Mouse (Mus musculus) midbrain, embryonic 13.5 days (tissue): Measurements from ENCODE around the gene Mbnl1. TPM values are rescaled to one million over a fixed set of nuclear protein-coding genes. Genes with fewer than 3 reads are reported as not detected.

Experiments used
- ATAC-seq: fragments of 200-750 bp; cut with Nextera tagmentation; 2 replicates; pipeline ENCODE4 v1.8.0; 2017; ENCODE audit warnings: mild to moderate bottlenecking, moderate TSS enrichment, moderate library complexity
- H3K27ac ChIP-seq: fragments of 300-500 bp; sonication (generic); 2 replicates; pipeline ENCODE4 v1.5.1; 2015; ENCODE audit warnings: inconsistent platforms, mild to moderate bottlenecking, moderate library complexity
- H3K27me3 ChIP-seq: fragments of 300-500 bp; sonication (generic); 2 replicates; pipeline ENCODE4 v1.6.1; 2015; ENCODE audit warnings: mild to moderate bottlenecking, inconsistent platforms
- H3K36me3 ChIP-seq: fragments of 300-500 bp; sonication (generic); 2 replicates; pipeline ENCODE4 v1.6.1; 2015; ENCODE audit warnings: mild to moderate bottlenecking, inconsistent platforms
- H3K4me1 ChIP-seq: fragments of 300-500 bp; sonication (generic); replicated peaks from 2 replicates; pipeline ENCODE4 v1.6.1; 2015; ENCODE audit warnings: inconsistent platforms
- H3K4me2 ChIP-seq: fragments of 300-500 bp; sonication (generic); replicated peaks from 2 replicates; pipeline ENCODE4 v1.6.1; 2015; ENCODE audit warnings: moderate library complexity, mild to moderate bottlenecking, inconsistent platforms
- H3K4me3 ChIP-seq: fragments of 300-500 bp; sonication (generic); replicated peaks from 2 replicates; pipeline ENCODE4 v1.5.1; 2015; ENCODE audit warnings: mild to moderate bottlenecking, inconsistent platforms
- H3K9ac ChIP-seq: fragments of 300-500 bp; sonication (generic); replicated peaks from 2 replicates; pipeline ENCODE4 v1.6.1; 2015; ENCODE audit warnings: mild to moderate bottlenecking, inconsistent platforms
- H3K9me3 ChIP-seq: fragments of 300-500 bp; sonication (generic); 2 replicates; pipeline ENCODE4 v1.6.1; 2016; ENCODE audit warnings: mild to moderate bottlenecking, inconsistent platforms
- WGBS: fragments of 180-500 bp; shearing (Covaris S2); methylation state at CpG from one replicate; pipeline ENCODE4 v1.1.7; 2015; 5-methylcytosine and 5-hydroxymethylcytosine counted together
- polyA plus RNA-seq: library from polyadenylated mRNA; unstranded; fragments of >200 nt; fragmentation: Nextera tagmentation; extraction: Ambion mirVana; gene quantifications from 2 replicates; pipeline ENCODE4 v1.2.1, GENCODE M21; 2015

Gene Mbnl1
- polyA plus RNA-seq, 1 experiment from 2014 or later = 35.5 TPM

DNA sequence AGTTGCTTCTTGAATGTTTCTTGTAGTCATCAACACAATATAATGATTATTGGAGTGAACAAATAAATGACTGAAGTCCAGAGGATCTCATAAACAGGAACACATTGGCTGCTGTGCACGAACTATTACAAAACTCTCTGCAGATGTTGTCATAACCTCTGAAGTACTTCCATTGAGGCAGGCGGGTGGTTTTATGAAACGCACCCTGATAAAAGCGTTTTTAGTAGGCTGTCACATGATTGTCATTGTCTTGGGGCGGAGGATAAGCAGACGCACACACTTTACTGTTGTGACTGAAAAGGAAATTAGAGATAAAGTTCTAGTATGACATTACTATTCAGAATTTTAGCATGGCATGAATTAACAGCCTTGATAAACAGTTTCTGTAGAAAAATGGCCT is 131.6 kb downstream of the Mbnl1 start:
- WGBS = 95% methylated on average over 6 of the region's 6 CpGs
- H3K27me3 ChIP-seq = no peaks in the 10 kb centered on the region
- no peaks in the 10 kb centered on the region for H3K36me3 ChIP-seq
- H3K4me1 ChIP-seq = no peaks in the 10 kb centered on the region
- H3K9me3 ChIP-seq = no peaks in the 10 kb centered on the region
- no peak overlapping the region for H3K27ac ChIP-seq
- no peak for ATAC-seq
- H3K4me2 ChIP-seq = no peak overlapping the region
- H3K4me3 ChIP-seq = no peak overlapping the region
- H3K9ac ChIP-seq = no peak overlapping the region

DNA sequence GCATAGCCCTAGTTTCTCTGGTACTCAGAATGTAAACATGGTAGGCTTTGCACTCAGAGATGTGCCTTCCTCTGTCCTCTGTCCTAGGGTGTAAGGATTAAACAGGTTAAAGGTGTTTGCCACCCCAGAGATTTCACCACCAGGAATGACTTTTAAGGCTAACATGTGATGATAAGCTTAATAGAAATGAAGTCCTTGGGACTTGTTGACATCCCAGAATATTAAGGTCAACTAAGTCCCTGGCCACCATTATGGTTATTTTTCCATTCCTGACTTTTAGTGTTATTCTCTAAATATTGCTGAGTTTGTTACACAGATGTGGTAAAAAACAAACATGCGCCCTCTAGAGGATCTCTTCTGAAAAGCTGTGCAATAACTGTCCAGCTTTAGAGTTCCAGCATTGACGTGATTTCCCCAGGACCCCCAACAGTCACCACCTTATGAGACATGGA is 136.3 kb downstream of the Mbnl1 start:
- Histone ChIP-seq H3K9ac (no peak overlapping the region), H3K4me1 (no peaks in the 10 kb centered on the region), H3K27ac (no peak overlapping the region), H3K27me3 (no peaks in the 10 kb centered on the region), H3K4me2 (no peak overlapping the region), H3K9me3 (no peaks in the 10 kb centered on the region), H3K36me3 (no peaks in the 10 kb centered on the region), H3K4me3 (no peak overlapping the region)
- 5% methylated on average over 2 of the region's 2 CpGs for WGBS
- ATAC-seq = peak; percentile 56; the same call in 1 of the 2 replicates

DNA sequence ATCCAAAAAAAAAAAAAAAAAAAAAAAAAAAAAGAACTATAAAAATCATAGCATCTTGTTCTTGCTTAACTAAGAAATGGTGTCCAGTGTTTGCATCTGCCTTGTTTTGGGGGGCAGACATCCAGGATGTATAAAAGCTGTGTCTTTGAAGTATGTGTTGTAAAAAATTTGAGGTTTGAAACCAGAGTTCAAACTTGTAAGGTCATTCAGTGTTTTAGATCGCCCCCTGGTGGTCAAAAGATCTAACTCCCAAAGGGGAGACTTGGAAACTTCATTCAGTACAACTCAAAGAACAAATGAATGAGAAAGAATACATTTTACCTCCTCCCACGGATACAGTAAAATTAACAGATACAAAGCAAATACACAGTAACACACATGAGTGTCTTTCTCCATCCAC is 139.2 kb downstream of the Mbnl1 start:
- H3K9ac ChIP-seq = no peak overlapping the region
- ATAC-seq = no peak
- no peaks in the 10 kb centered on the region for H3K27me3 ChIP-seq
- H3K4me2 ChIP-seq = no peak overlapping the region
- H3K4me3 ChIP-seq = no peak overlapping the region
- no peaks in the 10 kb centered on the region for H3K36me3 ChIP-seq
- 19% methylated on average over 2 of the region's 2 CpGs for WGBS
- H3K9me3 ChIP-seq = no peaks in the 10 kb centered on the region
- no peak overlapping the region for H3K27ac ChIP-seq
- H3K4me1 ChIP-seq = peaks cover 3% of the 10 kb centered on the region; the same call in 1 of the 2 replicates

DNA sequence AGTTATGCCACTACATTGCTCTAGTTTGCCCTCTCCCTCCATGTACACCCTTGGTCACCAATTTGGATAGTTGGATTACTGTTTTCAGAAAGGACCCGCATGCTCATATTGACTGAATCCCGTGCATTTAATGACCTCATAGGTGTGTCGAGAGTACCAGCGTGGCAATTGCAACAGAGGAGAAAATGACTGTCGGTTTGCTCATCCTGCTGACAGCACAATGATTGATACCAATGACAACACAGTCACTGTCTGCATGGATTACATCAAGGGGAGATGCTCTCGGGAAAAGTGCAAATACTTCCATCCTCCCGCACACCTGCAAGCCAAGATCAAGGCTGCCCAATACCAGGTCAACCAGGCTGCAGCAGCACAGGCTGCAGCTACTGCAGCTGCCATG is 140.5 kb downstream of the Mbnl1 start:
- Histone ChIP-seq H3K9me3 (no peaks in the 10 kb centered on the region), H3K4me2 (no peak overlapping the region), H3K36me3 (no peaks in the 10 kb centered on the region), H3K27me3 (no peaks in the 10 kb centered on the region), H3K9ac (no peak overlapping the region), H3K27ac (no peak overlapping the region), H3K4me1 (peaks cover 3% of the 10 kb centered on the region; the same call in 1 of the 2 replicates), H3K4me3 (no peak overlapping the region)
- ATAC-seq = no peak
- WGBS = 93% methylated on average over 7 of the region's 7 CpGs

DNA sequence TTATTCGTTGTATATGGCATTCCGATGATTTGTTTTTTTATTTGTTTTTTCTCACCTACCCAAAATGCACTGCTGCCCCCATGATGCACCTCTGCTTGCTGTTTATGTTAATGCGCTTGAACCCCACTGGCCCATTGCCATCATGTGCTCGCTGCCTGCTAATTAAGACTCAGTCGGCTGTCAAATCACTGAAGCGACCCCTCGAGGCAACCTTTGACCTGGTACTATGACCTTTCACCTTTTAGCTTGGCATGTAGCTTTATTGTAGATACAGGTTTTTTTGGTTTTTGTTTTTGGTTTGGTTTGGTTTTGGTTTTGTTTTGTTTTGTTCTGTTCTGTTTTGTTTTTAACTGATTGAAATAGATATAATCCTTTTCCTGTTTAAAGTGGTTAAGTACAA is 141.9 kb downstream of the Mbnl1 start:
- 79% methylated on average over 7 of the region's 7 CpGs for WGBS
- H3K27me3 ChIP-seq = no peaks in the 10 kb centered on the region
- no peak overlapping the region for H3K4me2 ChIP-seq
- no peak overlapping the region for H3K9ac ChIP-seq
- H3K4me1 ChIP-seq = peaks cover 3% of the 10 kb centered on the region; the same call in 1 of the 2 replicates
- H3K27ac ChIP-seq = no peak overlapping the region
- no peak for ATAC-seq
- H3K9me3 ChIP-seq = no peaks in the 10 kb centered on the region
- H3K36me3 ChIP-seq = no peaks in the 10 kb centered on the region
- no peak overlapping the region for H3K4me3 ChIP-seq

DNA sequence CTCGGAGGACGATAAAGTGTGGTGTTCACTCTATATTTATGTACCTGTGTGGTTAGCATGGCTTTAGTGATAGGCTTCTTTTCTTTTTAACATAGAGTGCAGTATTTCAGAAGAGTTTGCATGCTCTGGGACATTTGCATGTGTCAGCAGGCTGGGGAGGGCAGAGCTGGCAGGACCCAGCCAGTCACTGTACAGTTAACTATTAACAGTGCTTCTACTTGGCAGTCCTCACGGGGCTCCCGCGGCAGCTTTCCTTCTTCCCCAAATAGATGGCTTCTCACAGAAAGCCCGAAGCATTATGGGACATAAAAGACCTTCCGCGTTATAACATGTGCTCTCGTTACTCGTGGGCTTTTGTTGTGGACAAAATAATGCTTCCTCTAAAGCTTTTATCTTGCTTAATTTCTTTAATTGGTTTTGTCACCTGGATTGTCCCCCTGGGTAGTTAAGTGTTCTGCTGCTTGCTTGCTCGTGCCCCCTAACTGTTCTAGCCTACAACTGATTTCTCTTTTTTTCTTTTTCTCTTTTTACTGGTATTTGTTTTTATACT is 142.5 kb downstream of the Mbnl1 start:
- H3K4me1 ChIP-seq = peaks cover 3% of the 10 kb centered on the region; the same call in 1 of the 2 replicates
- no peaks in the 10 kb centered on the region for H3K36me3 ChIP-seq
- no peak overlapping the region for H3K9ac ChIP-seq
- H3K4me3 ChIP-seq = no peak overlapping the region
- ATAC-seq = no peak
- no peaks in the 10 kb centered on the region for H3K9me3 ChIP-seq
- H3K4me2 ChIP-seq = no peak overlapping the region
- no peak overlapping the region for H3K27ac ChIP-seq
- 65% methylated on average over 11 of the region's 11 CpGs for WGBS
- H3K27me3 ChIP-seq = no peaks in the 10 kb centered on the region

DNA sequence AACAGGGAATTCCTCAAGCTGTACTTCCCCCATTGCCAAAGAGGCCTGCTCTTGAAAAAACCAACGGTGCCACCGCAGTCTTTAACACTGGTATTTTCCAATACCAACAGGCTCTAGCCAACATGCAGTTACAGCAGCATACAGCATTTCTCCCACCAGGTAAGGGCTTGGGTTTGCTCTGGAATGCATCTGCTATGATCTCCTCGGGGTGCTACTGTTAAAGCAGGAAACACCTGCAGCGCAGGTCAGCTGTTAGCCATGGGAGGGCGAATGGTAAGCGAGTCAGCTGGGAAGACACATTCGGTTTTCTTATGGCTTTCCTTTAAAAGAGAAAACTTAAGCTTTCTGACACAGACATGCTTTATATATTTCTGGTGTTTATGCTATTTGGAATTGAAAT is 143.0 kb downstream of the Mbnl1 start:
- no peak overlapping the region for H3K27ac ChIP-seq
- H3K4me2 ChIP-seq = no peak overlapping the region
- no peaks in the 10 kb centered on the region for H3K9me3 ChIP-seq
- no peak for ATAC-seq
- 74% methylated on average over 7 of the region's 7 CpGs for WGBS
- H3K9ac ChIP-seq = no peak overlapping the region
- no peak overlapping the region for H3K4me3 ChIP-seq
- H3K27me3 ChIP-seq = no peaks in the 10 kb centered on the region
- no peaks in the 10 kb centered on the region for H3K36me3 ChIP-seq
- H3K4me1 ChIP-seq = peaks cover 3% of the 10 kb centered on the region; the same call in 1 of the 2 replicates

DNA sequence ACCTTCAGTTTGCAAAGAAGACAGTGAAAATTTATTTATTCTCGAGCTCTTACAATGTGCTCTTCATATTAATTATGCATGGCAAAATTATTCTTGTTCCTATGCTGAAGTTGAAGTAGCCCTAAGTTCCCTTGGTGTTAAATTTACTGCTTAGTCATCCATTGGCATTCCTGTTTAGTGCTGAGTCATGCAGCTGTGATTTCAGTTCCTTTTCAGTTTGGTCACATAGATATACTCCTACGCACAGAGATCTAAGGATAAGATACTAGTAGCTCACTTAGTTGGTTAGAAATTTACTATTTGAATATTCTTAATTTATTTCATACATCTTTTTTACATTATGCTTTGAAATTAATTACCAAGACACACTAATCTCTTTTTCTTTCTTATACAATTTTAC is 143.5 kb downstream of the Mbnl1 start:
- Histone ChIP-seq H3K27ac (no peak overlapping the region), H3K9ac (no peak overlapping the region), H3K4me3 (no peak overlapping the region), H3K27me3 (no peaks in the 10 kb centered on the region), H3K4me1 (peaks cover 3% of the 10 kb centered on the region; the same call in 1 of the 2 replicates), H3K9me3 (no peaks in the 10 kb centered on the region), H3K36me3 (no peaks in the 10 kb centered on the region), H3K4me2 (no peak overlapping the region)
- no peak for ATAC-seq
- 86% methylated on average over 2 of the region's 2 CpGs for WGBS

DNA sequence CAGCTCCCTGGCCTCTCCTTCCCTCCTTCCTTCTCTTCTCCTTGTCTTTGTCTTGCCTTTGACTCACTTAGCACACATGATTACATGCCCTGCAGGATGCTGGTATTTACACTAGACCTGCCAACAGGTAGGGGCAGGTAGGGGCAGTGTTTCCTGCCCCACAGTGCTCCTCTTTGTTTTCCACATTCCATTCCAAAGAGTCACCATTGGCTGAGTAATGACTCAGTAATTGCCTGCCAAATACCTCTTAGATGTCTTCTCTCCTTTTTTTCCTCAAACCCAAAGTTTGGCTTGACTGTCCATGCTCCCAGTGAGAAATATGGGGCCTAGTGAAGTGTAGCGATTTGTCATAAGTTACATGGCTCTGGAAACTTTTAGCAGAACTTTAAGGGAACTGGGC is 145.0 kb downstream of the Mbnl1 start:
- Histone ChIP-seq H3K36me3 (no peaks in the 10 kb centered on the region), H3K27ac (no peak overlapping the region), H3K4me1 (peaks cover 3% of the 10 kb centered on the region; the same call in 1 of the 2 replicates), H3K27me3 (no peaks in the 10 kb centered on the region), H3K9me3 (no peaks in the 10 kb centered on the region), H3K4me2 (no peak overlapping the region), H3K4me3 (no peak overlapping the region), H3K9ac (no peak overlapping the region)
- no peak for ATAC-seq
- WGBS = 88% methylated on average over 1 of the region's 1 CpGs

DNA sequence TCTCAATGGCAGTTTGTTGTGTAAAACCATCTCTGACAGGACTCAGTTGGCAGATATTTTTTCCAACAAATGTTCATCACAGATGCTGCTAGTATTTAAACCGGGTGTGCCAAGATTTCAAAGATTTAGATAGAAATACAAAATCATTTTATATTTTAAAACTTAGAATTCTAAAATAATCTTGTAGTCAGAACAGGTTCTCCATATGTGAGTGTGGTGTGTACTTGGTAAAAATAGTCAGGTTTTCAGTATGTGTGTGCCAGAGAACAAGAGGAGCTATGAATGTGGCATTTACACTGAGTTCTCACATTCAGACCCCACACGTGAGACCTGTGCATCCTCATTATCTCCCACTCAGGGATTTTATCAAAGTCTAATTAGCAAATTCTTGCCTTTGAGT is 147.6 kb downstream of the Mbnl1 start:
- ATAC-seq = no peak
- Histone ChIP-seq H3K4me1 (no peaks in the 10 kb centered on the region; the same call in 1 of the 2 replicates), H3K4me3 (no peak overlapping the region), H3K27me3 (no peaks in the 10 kb centered on the region), H3K4me2 (no peak overlapping the region), H3K36me3 (no peaks in the 10 kb centered on the region), H3K27ac (no peak overlapping the region), H3K9ac (no peak overlapping the region), H3K9me3 (no peaks in the 10 kb centered on the region)
- WGBS = 75% methylated on average over 2 of the region's 2 CpGs

DNA sequence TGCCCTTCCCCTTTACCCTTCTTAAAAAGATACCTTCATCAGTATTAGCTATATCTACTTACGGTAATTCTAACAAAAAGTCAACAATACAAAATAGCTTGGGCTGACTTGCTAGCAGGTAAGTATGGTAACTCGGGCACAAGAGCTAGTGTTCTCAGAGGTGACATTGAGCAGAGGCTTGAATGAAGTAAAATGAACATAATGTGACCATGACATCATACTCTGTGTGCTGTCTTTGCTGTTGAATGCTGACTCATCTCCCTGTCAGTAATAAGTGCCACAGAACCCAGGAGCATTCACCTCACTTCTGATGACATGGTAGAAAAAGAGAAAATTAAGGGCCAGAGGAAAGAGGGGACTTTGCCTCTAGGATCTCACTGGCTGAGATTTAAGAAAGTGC is 158.6 kb downstream of the Mbnl1 start:
- Histone ChIP-seq H3K4me3 (no peak overlapping the region), H3K4me1 (no peaks in the 10 kb centered on the region), H3K9me3 (no peaks in the 10 kb centered on the region), H3K36me3 (0 out of 2 replicates have a peak, but pooled peaks cover 2% of the 10 kb centered on the region), H3K9ac (no peak overlapping the region), H3K27ac (no peak overlapping the region), H3K4me2 (no peak overlapping the region), H3K27me3 (no peaks in the 10 kb centered on the region)
- ATAC-seq = no peak
- 89% methylated on average over 2 of the region's 2 CpGs for WGBS

DNA sequence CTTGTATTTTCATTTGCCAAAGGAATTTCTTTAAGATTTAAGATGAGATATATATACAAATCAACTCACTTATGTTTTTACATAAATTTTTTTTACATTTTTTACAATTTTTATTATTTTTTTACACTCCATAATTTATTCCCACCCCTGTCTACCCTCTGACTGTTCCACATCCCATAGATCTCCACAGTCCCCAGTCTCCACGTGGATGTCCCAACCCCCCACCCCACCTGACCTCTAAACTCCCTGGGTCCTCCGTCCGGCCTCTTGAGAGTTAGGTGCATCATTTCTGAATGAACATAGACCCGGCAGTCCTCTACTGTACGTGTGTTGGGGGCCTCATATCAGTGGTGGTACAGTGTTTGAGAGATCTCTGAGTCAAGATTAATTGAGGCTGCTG is 159.1 kb downstream of the Mbnl1 start:
- Histone ChIP-seq H3K27me3 (no peaks in the 10 kb centered on the region), H3K4me2 (no peak overlapping the region), H3K9me3 (no peaks in the 10 kb centered on the region), H3K4me3 (no peak overlapping the region), H3K27ac (no peak overlapping the region), H3K4me1 (no peaks in the 10 kb centered on the region), H3K9ac (no peak overlapping the region), H3K36me3 (0 out of 2 replicates have a peak, but pooled peaks cover 2% of the 10 kb centered on the region)
- ATAC-seq = no peak
- 90% methylated on average over 5 of the region's 5 CpGs for WGBS
